Mouse (Mus musculus): Measurements from ENCODE around the gene Ppp1r13b. TPM values are rescaled to one million over a fixed set of nuclear protein-coding genes. Genes with fewer than 3 reads are reported as not detected.
A peak's percentile ranks its signal among the peaks of the same experiment; 100 is the strongest.

The Ppp1r13b gene
- polyA plus RNA-seq, 1 experiment from 2014 or later: 18.9 TPM

- peaks cover 2% of the 10 kb centered on the region; the same call in 1 of the 2 replicates for H3K4me1 ChIP-seq (replicated peaks; ENCODE audit: control insufficient read depth, insufficient read depth)
- no peaks in the 10 kb centered on the region for H3K27me3 ChIP-seq (ENCODE audit: control insufficient read depth, insufficient read depth, low read length)
- peaks cover 16% of the 10 kb centered on the region for H3K36me3 ChIP-seq (ENCODE audit: control insufficient read depth, insufficient read depth, low read length)
- ATAC-seq (ENCODE audit: low FRiP score, low TSS enrichment) (peak; percentile 76), DNase-seq (ENCODE audit: low spot score) (peak; percentile 96)
- H3K27ac ChIP-seq (replicated peaks): peak overlapping the region; percentile 67
- H3K9ac ChIP-seq (ENCODE audit: low read length): peak overlapping the region; percentile 13; the same call in 1 of the 2 replicates
- no peaks in the 10 kb centered on the region for H3K9me3 ChIP-seq (ENCODE audit: control insufficient read depth, low read length)
- 3% methylated on average over 9 of the region's 9 CpGs for WGBS
- H3K4me3 ChIP-seq (ENCODE audit: low read depth, low read length): no peak overlapping the region
- H3K4me2 ChIP-seq (replicated peaks; ENCODE audit: low read depth): peak overlapping the region; percentile 9; the same call in 1 of the 2 replicates
- TF ChIP-seq CTCF (IDR thresholded peaks at IDR 0.05; ENCODE audit: low read depth) (peak; percentile 63), EP300 (optimal IDR thresholded peaks at IDR 0.05) (no peak)
These were observed 98.1 kb downstream of the Ppp1r13b start for GRCm38 (mm10) chr12:111809762-111810161.

DNA sequence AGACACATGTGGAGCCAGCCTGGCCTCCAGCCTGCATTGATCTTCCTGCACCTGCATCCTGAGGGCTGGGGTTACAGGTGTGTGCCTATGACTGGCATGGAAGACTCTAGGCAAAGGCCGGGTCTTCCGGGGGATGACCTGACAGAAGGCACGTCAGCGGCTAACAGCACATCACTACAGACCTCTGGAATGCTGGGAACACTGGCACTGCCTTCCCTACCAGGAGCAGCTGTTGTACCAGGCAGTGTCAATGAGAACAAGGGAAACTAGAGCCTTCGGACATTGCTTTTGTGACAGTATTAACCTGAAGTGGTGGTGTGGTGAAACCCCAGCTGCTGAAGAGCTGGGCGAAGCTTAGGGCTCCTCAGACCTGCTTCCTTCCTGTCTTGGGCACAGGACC, 99.1 kb downstream of the Ppp1r13b start:
- Histone ChIP-seq H3K36me3 (ENCODE audit: control insufficient read depth, insufficient read depth, low read length) (peaks cover 24% of the 10 kb centered on the region), H3K4me1 (replicated peaks; ENCODE audit: control insufficient read depth, insufficient read depth) (peaks cover 2% of the 10 kb centered on the region; the same call in 1 of the 2 replicates), H3K27ac (replicated peaks) (no peak overlapping the region), H3K27me3 (ENCODE audit: control insufficient read depth, insufficient read depth, low read length) (no peaks in the 10 kb centered on the region), H3K4me3 (ENCODE audit: low read depth, low read length) (no peak overlapping the region), H3K9ac (ENCODE audit: low read length) (no peak overlapping the region), H3K4me2 (replicated peaks; ENCODE audit: low read depth) (no peak overlapping the region), H3K9me3 (ENCODE audit: control insufficient read depth, low read length) (no peaks in the 10 kb centered on the region)
- ATAC-seq (ENCODE audit: low FRiP score, low TSS enrichment) (no peak), DNase-seq (ENCODE audit: low spot score) (no peak)
- WGBS: 88% methylated on average over 6 of the region's 6 CpGs
- TF ChIP-seq CTCF (IDR thresholded peaks at IDR 0.05; ENCODE audit: low read depth): no peak
- no peak for TF ChIP-seq EP300 (optimal IDR thresholded peaks at IDR 0.05)

- 46% methylated on average over 5 of the region's 5 CpGs for WGBS
- DNase-seq (ENCODE audit: low spot score) (peak; percentile 76), ATAC-seq (ENCODE audit: low FRiP score, low TSS enrichment) (peak; percentile 93)
- Histone ChIP-seq H3K36me3 (ENCODE audit: control insufficient read depth, insufficient read depth, low read length) (peaks cover 30% of the 10 kb centered on the region), H3K9ac (ENCODE audit: low read length) (no peak overlapping the region), H3K4me1 (replicated peaks; ENCODE audit: control insufficient read depth, insufficient read depth) (no peaks in the 10 kb centered on the region), H3K4me3 (ENCODE audit: low read depth, low read length) (no peak overlapping the region), H3K27ac (replicated peaks) (no peak overlapping the region), H3K27me3 (ENCODE audit: control insufficient read depth, insufficient read depth, low read length) (no peaks in the 10 kb centered on the region), H3K9me3 (ENCODE audit: control insufficient read depth, low read length) (no peaks in the 10 kb centered on the region), H3K4me2 (replicated peaks; ENCODE audit: low read depth) (no peak overlapping the region)
- no peak for TF ChIP-seq CTCF (IDR thresholded peaks at IDR 0.05; ENCODE audit: low read depth)
These were observed 104.4 kb downstream of the Ppp1r13b start for GRCm38 (mm10) chr12:111803538-111803937.

GRCm38 (mm10) chr12:111800459-111801183, 107.3 kb downstream of the Ppp1r13b start:
- H3K4me1 ChIP-seq (replicated peaks; ENCODE audit: control insufficient read depth, insufficient read depth): no peaks in the 10 kb centered on the region
- H3K9me3 ChIP-seq (ENCODE audit: control insufficient read depth, low read length): no peaks in the 10 kb centered on the region
- WGBS: 74% methylated on average over 10 of the region's 10 CpGs
- no peak overlapping the region for H3K27ac ChIP-seq (replicated peaks)
- DNase-seq (ENCODE audit: low spot score) (no peak), ATAC-seq (ENCODE audit: low FRiP score, low TSS enrichment) (no peak)
- peaks cover 26% of the 10 kb centered on the region for H3K36me3 ChIP-seq (ENCODE audit: control insufficient read depth, insufficient read depth, low read length)
- H3K4me2 ChIP-seq (replicated peaks; ENCODE audit: low read depth): no peak overlapping the region
- H3K9ac ChIP-seq (ENCODE audit: low read length): no peak overlapping the region
- H3K4me3 ChIP-seq (ENCODE audit: low read depth, low read length): no peak overlapping the region
- TF ChIP-seq CTCF (IDR thresholded peaks at IDR 0.05; ENCODE audit: low read depth) (no peak), EP300 (optimal IDR thresholded peaks at IDR 0.05) (no peak)
- no peaks in the 10 kb centered on the region for H3K27me3 ChIP-seq (ENCODE audit: control insufficient read depth, insufficient read depth, low read length)

- H3K4me3 ChIP-seq (ENCODE audit: low read depth, low read length): no peak overlapping the region
- peaks cover 22% of the 10 kb centered on the region for H3K36me3 ChIP-seq (ENCODE audit: control insufficient read depth, insufficient read depth, low read length)
- H3K27me3 ChIP-seq (ENCODE audit: control insufficient read depth, insufficient read depth, low read length): no peaks in the 10 kb centered on the region
- H3K4me2 ChIP-seq (replicated peaks; ENCODE audit: low read depth): no peak overlapping the region
- 91% methylated on average over 13 of the region's 13 CpGs for WGBS
- H3K27ac ChIP-seq (replicated peaks): no peak overlapping the region
- no peaks in the 10 kb centered on the region for H3K9me3 ChIP-seq (ENCODE audit: control insufficient read depth, low read length)
- no peaks in the 10 kb centered on the region for H3K4me1 ChIP-seq (replicated peaks; ENCODE audit: control insufficient read depth, insufficient read depth)
- no peak for ATAC-seq (ENCODE audit: low FRiP score, low TSS enrichment)
- DNase-seq (ENCODE audit: low spot score): no peak
- H3K9ac ChIP-seq (ENCODE audit: low read length): no peak overlapping the region
- TF ChIP-seq CTCF (IDR thresholded peaks at IDR 0.05; ENCODE audit: low read depth) (no peak), EP300 (optimal IDR thresholded peaks at IDR 0.05) (no peak)
These were observed 109.4 kb downstream of the Ppp1r13b start for GRCm38 (mm10) chr12:111798493-111798892.

DNA sequence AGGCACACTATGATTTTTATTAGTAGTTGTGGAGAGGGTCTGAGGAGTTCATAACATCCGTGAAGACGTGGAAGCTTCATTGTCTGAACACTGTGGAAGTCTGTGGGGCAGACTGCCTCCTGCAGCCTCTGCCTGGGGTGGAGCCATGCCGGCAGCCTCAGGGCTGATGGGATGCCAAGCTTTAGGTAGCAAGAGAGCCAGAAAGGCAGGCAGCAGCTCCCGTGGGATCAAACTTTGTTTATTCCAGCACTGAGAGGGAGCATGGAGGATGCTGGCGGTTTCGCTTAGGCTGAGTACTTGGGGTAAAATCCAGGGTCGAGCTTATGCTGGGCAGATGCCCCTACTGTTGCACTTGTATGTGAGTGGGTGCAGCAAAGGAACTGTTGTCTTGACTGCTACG, 110.7 kb downstream of the Ppp1r13b start:
- 74% methylated on average over 8 of the region's 8 CpGs for WGBS
- H3K4me1 ChIP-seq (replicated peaks; ENCODE audit: control insufficient read depth, insufficient read depth): no peaks in the 10 kb centered on the region
- no peak overlapping the region for H3K4me2 ChIP-seq (replicated peaks; ENCODE audit: low read depth)
- no peaks in the 10 kb centered on the region for H3K9me3 ChIP-seq (ENCODE audit: control insufficient read depth, low read length)
- TF ChIP-seq CTCF (IDR thresholded peaks at IDR 0.05; ENCODE audit: low read depth) (no peak), EP300 (optimal IDR thresholded peaks at IDR 0.05) (no peak)
- no peak overlapping the region for H3K27ac ChIP-seq (replicated peaks)
- DNase-seq (ENCODE audit: low spot score) (no peak), ATAC-seq (ENCODE audit: low FRiP score, low TSS enrichment) (no peak)
- H3K36me3 ChIP-seq (ENCODE audit: control insufficient read depth, insufficient read depth, low read length): peaks cover 23% of the 10 kb centered on the region
- H3K4me3 ChIP-seq (ENCODE audit: low read depth, low read length): no peak overlapping the region
- H3K9ac ChIP-seq (ENCODE audit: low read length): no peak overlapping the region
- no peaks in the 10 kb centered on the region for H3K27me3 ChIP-seq (ENCODE audit: control insufficient read depth, insufficient read depth, low read length)
